Mouse (Mus musculus) stomach, embryonic 15.5 days (tissue): ENCODE data around the gene Ift57. TPM values are rescaled to one million over a fixed set of nuclear protein-coding genes. Genes with fewer than 3 reads are reported as not detected.

Experiments used
- ATAC-seq: fragments of 200-750 bp; cut with Nextera tagmentation; 2 replicates; pipeline ENCODE4 v1.8.0; 2017; ENCODE audit warnings: low read depth, moderate number of reproducible peaks, moderate TSS enrichment; ENCODE audit not compliant: insufficient read depth, low FRiP score
- H3K27ac ChIP-seq: fragments of 300-500 bp; sonication (generic); 2 replicates; pipeline ENCODE4 v1.5.1; 2015; ENCODE audit warnings: mild to moderate bottlenecking, inconsistent platforms
- H3K27me3 ChIP-seq: fragments of 300-500 bp; sonication (generic); replicated peaks from 2 replicates; pipeline ENCODE4 v1.6.1; 2015; ENCODE audit warnings: inconsistent platforms
- H3K36me3 ChIP-seq: fragments of 300-500 bp; sonication (generic); 2 replicates; pipeline ENCODE4 v1.6.1; 2015; ENCODE audit warnings: inconsistent platforms
- H3K4me1 ChIP-seq: fragments of 300-500 bp; sonication (generic); 2 replicates; pipeline ENCODE4 v1.6.1; 2015; ENCODE audit warnings: inconsistent platforms
- H3K4me2 ChIP-seq: fragments of 300-500 bp; sonication (generic); 2 replicates; pipeline ENCODE4 v1.6.1; 2015; ENCODE audit warnings: mild to moderate bottlenecking, inconsistent platforms
- H3K4me3 ChIP-seq: fragments of 300-500 bp; sonication (generic); replicated peaks from 2 replicates; pipeline ENCODE4 v1.5.1; 2015; ENCODE audit warnings: inconsistent platforms
- H3K9ac ChIP-seq: fragments of 300-500 bp; sonication (generic); 2 replicates; pipeline ENCODE4 v1.6.1; 2015; ENCODE audit warnings: inconsistent platforms
- H3K9me3 ChIP-seq: fragments of 300-500 bp; sonication (generic); 2 replicates; pipeline ENCODE4 v1.6.1; 2016; ENCODE audit warnings: inconsistent platforms
- WGBS: fragments of 180-500 bp; shearing (Covaris S2); methylation state at CpG from one replicate; pipeline ENCODE4 v1.1.7; 2015; 5-methylcytosine and 5-hydroxymethylcytosine counted together
- polyA plus RNA-seq: library from polyadenylated mRNA; unstranded; fragments of >200 nt; fragmentation: Nextera tagmentation; extraction: Ambion mirVana; gene quantifications from 2 replicates; pipeline ENCODE4 v1.2.1, GENCODE M21; 2015

Ift57 gene
- polyA plus RNA-seq, 1 experiment from 2014 or later: 25.5 TPM

- H3K4me3 ChIP-seq: no peak overlapping the region
- ATAC-seq: no peak
- 61% methylated on average over 4 of the region's 4 CpGs for WGBS
Measured at GRCm38 (mm10) chr16:49814419-49814818, 115.4 kb downstream of the Ift57 start.

More at GRCm38 (mm10) chr16:49814419-49814818, 115.4 kb downstream of the Ift57 start:
- H3K4me2 ChIP-seq: no peak overlapping the region
- no peak overlapping the region for H3K9ac ChIP-seq
- no peaks in the 10 kb centered on the region for H3K9me3 ChIP-seq
- H3K27me3 ChIP-seq: no peaks in the 10 kb centered on the region
- H3K4me1 ChIP-seq: 0 out of 2 replicates have a peak, but pooled peaks cover 3% of the 10 kb centered on the region
- H3K27ac ChIP-seq: no peak overlapping the region
- H3K36me3 ChIP-seq: no peaks in the 10 kb centered on the region

Other genes with a start within 250 kb of the Ift57 start
- gene Cd47, start 101.3 kb downstream of the Ift57 start, polyA plus RNA-seq: 90.4 and 103 TPM in 2 replicates